Mouse (Mus musculus): ENCODE results near the gene Olfr952. TPM values are rescaled to one million over a fixed set of nuclear protein-coding genes. Genes with fewer than 3 reads are reported as not detected.

Olfr952 gene
- polyA plus RNA-seq (2015; fragmentation: Nextera tagmentation; extraction: Ambion mirVana) = not detected in 2 replicates

- ATAC-seq (ENCODE audit: insufficient read depth, low FRiP score) = no peak
Measured at GRCm38 (mm10) chr9:39427048-39427447, at the start of gene Olfr952. TSS of gene Olfr952 (minus strand) at chr9:39427148.

DNA sequence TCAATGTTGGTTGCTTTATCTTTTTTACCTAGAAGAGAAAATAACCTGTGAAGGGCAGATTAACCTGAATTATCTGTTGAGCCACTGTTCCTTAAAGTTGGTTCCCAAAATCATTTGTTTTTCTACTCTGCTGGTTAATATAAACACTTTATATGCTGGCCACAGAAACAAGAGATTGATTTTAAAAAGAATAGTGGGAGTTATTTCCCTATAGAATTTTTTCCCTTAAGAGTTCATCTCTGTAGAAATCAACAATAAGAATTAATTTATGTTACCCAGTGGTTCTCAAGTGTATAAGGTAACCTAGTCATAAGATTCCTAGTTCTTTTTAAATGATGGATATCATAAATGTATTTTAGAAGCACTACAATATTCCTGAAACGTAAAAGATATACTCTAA lies 44.9 kb upstream of the Olfr952 start, which contains the start of gene Olfr955:
Olfr955 (minus strand) TSS at position 101 of the 400 bp plus-strand sequence.
- Histone ChIP-seq H3K36me3 (ENCODE audit: control insufficient read depth, insufficient read depth, low read length) (no peaks in the 10 kb centered on the region), H3K27me3 (ENCODE audit: control insufficient read depth, insufficient read depth, low read length) (no peaks in the 10 kb centered on the region), H3K4me1 (ENCODE audit: control insufficient read depth, insufficient read depth, low read length) (no peaks in the 10 kb centered on the region), H3K4me2 (ENCODE audit: low read depth, low read length) (no peak within 1 kb of the TSS), H3K4me3 (replicated peaks; ENCODE audit: low read length) (no peak within 1 kb of the TSS), H3K9me3 (replicated peaks; ENCODE audit: control insufficient read depth, low read length) (no peaks in the 10 kb centered on the region), H3K27ac (ENCODE audit: low read length) (no peak within 1 kb of the TSS), H3K9ac (ENCODE audit: low read length) (no peak within 1 kb of the TSS)
- no peak for ATAC-seq (ENCODE audit: insufficient read depth, low FRiP score)
- WGBS = 43% methylated on average over 1 of the region's 1 CpGs

More at GRCm38 (mm10) chr9:39427048-39427447, at the start of gene Olfr952:
- Histone ChIP-seq H3K9me3 (replicated peaks; ENCODE audit: control insufficient read depth, low read length) (no peaks in the 10 kb centered on the region), H3K27me3 (ENCODE audit: control insufficient read depth, insufficient read depth, low read length) (no peaks in the 10 kb centered on the region), H3K36me3 (ENCODE audit: control insufficient read depth, insufficient read depth, low read length) (no peaks in the 10 kb centered on the region), H3K4me1 (ENCODE audit: control insufficient read depth, insufficient read depth, low read length) (no peaks in the 10 kb centered on the region), H3K4me2 (ENCODE audit: low read depth, low read length) (no peak within 1 kb of the TSS), H3K9ac (ENCODE audit: low read length) (no peak within 1 kb of the TSS), H3K27ac (ENCODE audit: low read length) (no peak within 1 kb of the TSS), H3K4me3 (replicated peaks; ENCODE audit: low read length) (no peak within 1 kb of the TSS)

DNA sequence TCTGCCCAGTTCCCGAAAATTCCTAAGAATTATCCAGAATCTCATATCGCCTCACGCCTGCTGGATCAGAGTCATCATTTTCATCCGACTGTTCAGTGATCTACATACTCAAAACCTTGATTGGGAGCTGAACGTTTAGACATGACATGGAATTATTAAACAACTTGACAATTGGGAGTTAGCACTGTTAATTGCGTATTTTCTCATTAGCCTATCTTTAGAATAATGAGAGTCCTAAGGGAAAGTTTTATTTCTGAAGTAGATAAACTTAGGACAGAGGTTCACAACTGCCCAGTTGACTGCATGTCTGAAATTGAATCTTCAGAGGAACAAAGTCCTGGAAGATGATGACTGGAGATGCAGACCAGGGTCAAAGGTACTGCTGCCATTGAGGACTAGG lies 29.5 kb upstream of the Olfr952 start, which contains the start of gene Olfr954:
Olfr954 (plus strand) TSS at position 301 of the 400 bp plus-strand sequence.
- no peaks in the 10 kb centered on the region for H3K27me3 ChIP-seq (ENCODE audit: control insufficient read depth, insufficient read depth, low read length)
- H3K36me3 ChIP-seq (ENCODE audit: control insufficient read depth, insufficient read depth, low read length) = no peaks in the 10 kb centered on the region
- 82% methylated on average over 6 of the region's 6 CpGs for WGBS
- no peak within 1 kb of the TSS for H3K4me2 ChIP-seq (ENCODE audit: low read depth, low read length)
- H3K4me1 ChIP-seq (ENCODE audit: control insufficient read depth, insufficient read depth, low read length) = no peaks in the 10 kb centered on the region
- H3K9me3 ChIP-seq (replicated peaks; ENCODE audit: control insufficient read depth, low read length) = no peaks in the 10 kb centered on the region
- H3K27ac ChIP-seq (ENCODE audit: low read length) = no peak within 1 kb of the TSS
- H3K9ac ChIP-seq (ENCODE audit: low read length) = no peak within 1 kb of the TSS
- H3K4me3 ChIP-seq (replicated peaks; ENCODE audit: low read length) = no peak within 1 kb of the TSS
- no peak for ATAC-seq (ENCODE audit: insufficient read depth, low FRiP score)

DNA sequence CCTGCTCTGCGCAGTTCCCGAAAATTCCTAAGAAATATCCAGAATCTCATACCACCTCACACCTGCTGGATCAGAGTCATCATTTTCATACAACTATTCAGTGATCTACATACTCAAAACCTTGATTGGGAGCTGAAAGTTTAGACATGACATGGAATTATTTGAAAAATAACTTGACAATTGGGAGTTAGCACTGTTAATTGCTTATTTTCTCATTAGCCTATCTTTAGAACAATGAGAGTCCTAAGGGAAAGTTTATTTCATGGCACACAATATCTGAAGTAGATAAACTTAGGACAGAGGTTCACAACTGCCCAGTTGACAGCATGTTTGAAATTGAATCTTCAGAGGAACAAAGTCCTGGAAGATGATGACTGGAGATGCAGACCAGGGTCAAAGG lies 39.8 kb downstream of the Olfr952 start, which contains the start of gene Olfr951:
Olfr951 (plus strand) TSS at position 301 of the 400 bp plus-strand sequence.
- Histone ChIP-seq H3K27me3 (ENCODE audit: control insufficient read depth, insufficient read depth, low read length) (no peaks in the 10 kb centered on the region), H3K9me3 (replicated peaks; ENCODE audit: control insufficient read depth, low read length) (no peaks in the 10 kb centered on the region), H3K27ac (ENCODE audit: low read length) (no peak within 1 kb of the TSS), H3K4me2 (ENCODE audit: low read depth, low read length) (no peak within 1 kb of the TSS), H3K4me1 (ENCODE audit: control insufficient read depth, insufficient read depth, low read length) (no peaks in the 10 kb centered on the region), H3K4me3 (replicated peaks; ENCODE audit: low read length) (no peak within 1 kb of the TSS), H3K36me3 (ENCODE audit: control insufficient read depth, insufficient read depth, low read length) (no peaks in the 10 kb centered on the region), H3K9ac (ENCODE audit: low read length) (no peak within 1 kb of the TSS)
- WGBS = 99% methylated on average over 2 of the region's 2 CpGs
- ATAC-seq (ENCODE audit: insufficient read depth, low FRiP score) = no peak

Other genes with a start within 250 kb of the Olfr952 start
- gene Olfr944, start 225.2 kb downstream of the Olfr952 start, polyA plus RNA-seq (2015; fragmentation: Nextera tagmentation; extraction: Ambion mirVana) = not detected in 2 replicates
- gene Olfr1537, start 177.2 kb downstream of the Olfr952 start, polyA plus RNA-seq (2015; fragmentation: Nextera tagmentation; extraction: Ambion mirVana) = not detected in 2 replicates
- gene Olfr945, start 150.3 kb downstream of the Olfr952 start, polyA plus RNA-seq (2015; fragmentation: Nextera tagmentation; extraction: Ambion mirVana) = not detected in 2 replicates
- gene Olfr948, start 101.1 kb downstream of the Olfr952 start, polyA plus RNA-seq (2015; fragmentation: Nextera tagmentation; extraction: Ambion mirVana) = not detected in 2 replicates
- gene Olfr951, start 39.7 kb downstream of the Olfr952 start, polyA plus RNA-seq (2015; fragmentation: Nextera tagmentation; extraction: Ambion mirVana) = not detected in 2 replicates
- gene Olfr954, start 29.6 kb upstream of the Olfr952 start, polyA plus RNA-seq (2015; fragmentation: Nextera tagmentation; extraction: Ambion mirVana) = not detected in 2 replicates
- not detected in 2 replicates for gene Olfr955, start 44.8 kb upstream of the Olfr952 start, polyA plus RNA-seq (2015; fragmentation: Nextera tagmentation; extraction: Ambion mirVana)
- gene Olfr44, start 66.8 kb upstream of the Olfr952 start, polyA plus RNA-seq (2015; fragmentation: Nextera tagmentation; extraction: Ambion mirVana) = not detected in 2 replicates
- gene Olfr957, start 88.7 kb upstream of the Olfr952 start, polyA plus RNA-seq (2015; fragmentation: Nextera tagmentation; extraction: Ambion mirVana) = not detected in 2 replicates
- gene Olfr958, start 126.9 kb upstream of the Olfr952 start, polyA plus RNA-seq (2015; fragmentation: Nextera tagmentation; extraction: Ambion mirVana) = not detected in 2 replicates
- not detected in 2 replicates for gene Olfr959, start 148.4 kb upstream of the Olfr952 start, polyA plus RNA-seq (2015; fragmentation: Nextera tagmentation; extraction: Ambion mirVana)
- gene AW551984, start 177.3 kb upstream of the Olfr952 start, polyA plus RNA-seq (2015; fragmentation: Nextera tagmentation; extraction: Ambion mirVana) = 30.5 and 40.5 TPM in 2 replicates
- not detected in 2 replicates for gene Olfr148, start 183.5 kb upstream of the Olfr952 start, polyA plus RNA-seq (2015; fragmentation: Nextera tagmentation; extraction: Ambion mirVana)
- not detected in 2 replicates for gene Olfr960, start 194.2 kb upstream of the Olfr952 start, polyA plus RNA-seq (2015; fragmentation: Nextera tagmentation; extraction: Ambion mirVana)
- not detected in 2 replicates for gene Olfr961, start 217.9 kb upstream of the Olfr952 start, polyA plus RNA-seq (2015; fragmentation: Nextera tagmentation; extraction: Ambion mirVana)
- gene Olfr963, start 240.1 kb upstream of the Olfr952 start, polyA plus RNA-seq (2015; fragmentation: Nextera tagmentation; extraction: Ambion mirVana) = not detected in 2 replicates

Data from stomach, embryonic 16.5 days (tissue).